Mouse (Mus musculus): ENCODE measurements around the gene Casp7.
"Not testable (repeated sequence)": the region's sequence is repeated elsewhere in the genome, so short reads cannot be mapped to it uniquely, and the experiment has no call there.

The Casp7 gene

GRCm38 (mm10) chr19:56381407-56381806, 15.5 kb upstream of the Casp7 start:
- ATAC-seq (ENCODE audit: insufficient number of reproducible peaks, low FRiP score, low TSS enrichment), result no peak

- no peak for ATAC-seq (ENCODE audit: insufficient number of reproducible peaks, low FRiP score, low TSS enrichment)
Observed at GRCm38 (mm10) chr19:56385546-56385945, 11.4 kb upstream of the Casp7 start.

GRCm38 (mm10) chr19:56386095-56386494, 10.8 kb upstream of the Casp7 start:
- ATAC-seq (ENCODE audit: insufficient number of reproducible peaks, low FRiP score, low TSS enrichment), result no peak

GRCm38 (mm10) chr19:56387726-56388302, 9.1 kb upstream of the Casp7 start:
- no peak for ATAC-seq (ENCODE audit: insufficient number of reproducible peaks, low FRiP score, low TSS enrichment)

GRCm38 (mm10) chr19:56389176-56389575, 7.8 kb upstream of the Casp7 start:
- no peak for ATAC-seq (ENCODE audit: insufficient number of reproducible peaks, low FRiP score, low TSS enrichment)

- no peak for ATAC-seq (ENCODE audit: insufficient number of reproducible peaks, low FRiP score, low TSS enrichment)
Observed at GRCm38 (mm10) chr19:56389879-56390278, 7.0 kb upstream of the Casp7 start, which contains the start of gene Nrap. TSS of gene Nrap (minus strand) at chr19:56390037.

DNA sequence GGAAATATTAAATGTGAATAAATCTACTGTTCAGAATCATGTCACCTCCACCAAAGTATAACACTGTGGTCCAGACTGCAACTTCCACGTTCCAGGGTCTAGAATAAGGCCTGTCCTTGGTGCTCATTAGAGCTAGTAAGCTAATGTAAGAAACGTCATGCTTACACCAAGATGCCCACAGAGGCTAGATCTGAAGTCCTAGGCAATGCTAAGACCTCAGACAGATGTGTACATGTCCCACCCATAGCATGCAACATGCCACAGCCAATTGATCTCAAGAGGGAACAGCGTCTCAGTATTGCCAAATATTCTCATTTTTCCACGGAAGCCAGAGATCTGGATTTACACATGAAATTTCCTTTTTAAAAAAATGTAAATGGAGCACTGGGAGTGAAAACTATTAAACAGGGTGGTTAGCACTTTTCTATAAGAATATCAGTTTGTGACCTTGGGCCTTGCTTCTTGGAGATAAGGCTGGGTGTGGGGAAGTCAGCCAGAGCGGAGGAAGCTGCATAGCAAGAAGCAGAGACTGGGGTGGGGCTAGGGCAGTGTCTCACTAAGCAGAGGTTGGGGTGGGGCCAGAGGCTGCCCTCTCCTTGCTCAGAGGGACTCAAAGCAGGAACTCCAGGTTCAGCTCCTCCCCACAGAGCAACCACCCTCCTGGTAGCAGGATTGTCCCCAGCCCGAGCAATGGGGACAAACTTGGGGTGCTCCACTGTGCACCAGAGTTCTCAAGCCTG, 5.5 kb upstream of the Casp7 start:
- ATAC-seq (ENCODE audit: insufficient number of reproducible peaks, low FRiP score, low TSS enrichment), result no peak

DNA sequence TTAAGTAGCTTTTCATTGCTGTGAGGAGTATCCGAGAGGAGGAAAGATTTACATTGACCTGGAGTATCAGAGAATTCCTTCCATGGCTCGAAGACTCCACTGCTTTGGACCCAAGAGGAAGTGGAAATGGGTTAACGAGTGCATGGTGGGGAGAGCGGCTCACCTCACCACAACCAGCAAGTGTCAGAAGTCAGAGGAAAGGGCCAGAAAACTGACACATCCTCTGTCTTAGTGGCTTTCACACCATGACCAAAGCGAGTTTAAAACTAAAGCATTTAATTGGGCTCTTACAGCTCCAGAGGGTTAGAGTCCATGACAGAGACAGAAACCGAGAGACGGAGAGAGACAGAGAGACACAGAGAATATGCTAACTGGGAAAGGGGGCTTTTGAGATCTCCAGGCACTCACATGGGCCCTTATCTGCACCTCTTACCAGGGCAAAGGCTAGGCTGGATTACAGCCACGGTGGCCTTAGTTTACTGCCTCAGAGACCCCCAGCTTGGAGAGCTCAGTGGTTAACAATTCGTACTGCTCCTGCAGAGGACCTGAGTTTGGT, 3.5 kb upstream of the Casp7 start:
- no peak for ATAC-seq (ENCODE audit: insufficient number of reproducible peaks, low FRiP score, low TSS enrichment)

- ATAC-seq (ENCODE audit: insufficient number of reproducible peaks, low FRiP score, low TSS enrichment), result no peak
Observed at GRCm38 (mm10) chr19:56395183-56395935, 1.6 kb upstream of the Casp7 start.

DNA sequence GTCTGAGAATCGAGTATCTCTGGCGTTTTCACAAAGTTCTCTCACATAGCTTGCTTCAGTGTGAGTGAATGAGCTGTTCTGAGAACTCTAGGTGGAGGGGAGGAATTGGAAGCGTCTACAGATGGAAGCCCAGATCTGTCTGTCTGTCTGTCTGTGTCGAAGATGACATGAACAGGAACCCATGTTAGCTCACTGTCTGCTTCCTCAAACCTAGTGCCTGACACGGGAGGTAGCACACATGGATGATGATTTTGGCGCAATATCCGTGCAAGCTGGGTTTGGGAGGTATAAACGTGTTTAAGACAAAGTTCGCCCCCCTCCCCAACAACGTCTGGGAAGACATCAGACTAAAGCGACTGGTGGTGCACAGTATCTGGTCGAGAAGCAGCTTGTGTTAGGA, 702 bp upstream of the Casp7 start:
- ATAC-seq (ENCODE audit: insufficient number of reproducible peaks, low FRiP score, low TSS enrichment), result no peak

DNA sequence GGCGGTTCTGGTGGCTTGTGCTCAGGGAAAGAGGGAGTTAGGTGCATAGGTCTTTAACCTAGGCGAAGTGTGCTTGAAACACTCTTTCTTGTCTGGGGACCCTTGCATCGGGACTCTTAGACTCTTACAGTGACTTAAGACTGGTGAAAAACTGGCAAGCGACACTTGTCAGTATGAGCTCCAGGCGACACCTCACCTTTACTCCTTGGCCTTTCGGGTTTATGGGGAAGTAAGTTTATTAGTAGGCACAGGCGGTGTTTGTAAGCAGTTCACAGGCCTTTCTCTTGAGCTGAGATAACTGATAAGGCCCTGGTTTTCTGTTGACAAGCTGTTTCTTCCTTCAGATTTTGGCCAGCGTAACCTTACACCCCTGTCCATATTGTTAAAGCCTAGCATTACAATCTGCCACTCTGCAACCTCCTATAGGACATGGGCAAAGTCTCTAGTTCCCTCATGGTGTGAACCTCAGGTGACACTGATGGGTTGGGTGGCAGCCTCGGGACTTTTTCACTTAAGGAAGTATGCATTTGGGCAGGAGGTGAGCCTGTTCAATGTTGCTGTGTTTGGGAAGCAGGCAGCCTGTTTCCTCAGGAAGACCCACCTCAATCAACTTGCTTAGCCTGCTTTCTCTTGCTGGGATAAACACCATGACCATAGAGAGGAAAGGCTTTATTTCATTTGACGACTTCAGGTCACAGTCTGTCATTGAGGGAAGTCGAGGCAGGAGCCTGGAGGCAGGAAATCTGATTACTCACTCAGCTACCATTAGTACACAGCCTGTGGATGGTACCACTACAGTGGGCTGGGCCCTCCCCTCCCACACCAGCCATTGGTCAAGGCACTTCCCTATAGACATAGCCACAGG, 966 bp downstream of the Casp7 start:
- ATAC-seq (ENCODE audit: insufficient number of reproducible peaks, low FRiP score, low TSS enrichment), result no peak

DNA sequence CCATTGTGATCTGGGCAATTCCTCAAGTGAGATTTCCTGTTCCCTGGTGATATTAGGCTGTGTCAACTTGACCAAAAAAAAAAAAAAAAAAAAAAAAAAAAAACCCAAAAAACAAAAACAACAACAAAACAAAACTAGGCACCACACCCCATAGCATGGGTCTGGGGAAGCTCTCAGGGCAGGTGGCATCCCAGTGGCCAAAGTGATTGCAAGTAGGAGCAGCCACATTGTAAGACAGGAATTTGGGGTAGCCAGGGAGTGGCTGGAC, 1.5 kb downstream of the Casp7 start:
- no peak for ATAC-seq (ENCODE audit: insufficient number of reproducible peaks, low FRiP score, low TSS enrichment)

GRCm38 (mm10) chr19:56400200-56400599, 3.3 kb downstream of the Casp7 start:
- no peak for ATAC-seq (ENCODE audit: insufficient number of reproducible peaks, low FRiP score, low TSS enrichment)

GRCm38 (mm10) chr19:56401864-56402263, 4.9 kb downstream of the Casp7 start:
- ATAC-seq (ENCODE audit: insufficient number of reproducible peaks, low FRiP score, low TSS enrichment), result no peak

DNA sequence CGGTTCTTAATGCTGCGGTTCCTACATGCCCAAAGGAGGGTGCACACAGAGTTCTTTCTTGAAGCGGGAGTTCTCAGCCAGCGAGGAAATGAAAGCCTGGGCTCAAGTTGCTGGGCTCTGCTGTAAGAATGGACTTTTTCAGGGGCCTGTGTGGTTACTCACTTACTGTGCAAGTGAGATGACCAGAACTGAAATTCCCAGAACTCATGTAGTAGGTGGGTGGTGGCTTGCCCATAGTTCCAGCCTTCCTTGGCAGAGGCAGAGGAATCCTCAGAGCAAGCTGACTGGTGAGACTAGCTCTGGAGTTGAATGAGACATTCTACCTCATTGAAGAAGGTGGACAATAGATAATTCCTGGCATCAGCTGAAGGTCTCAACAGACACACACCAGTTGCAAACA, 8.9 kb downstream of the Casp7 start:
- no peak for ATAC-seq (ENCODE audit: insufficient number of reproducible peaks, low FRiP score, low TSS enrichment)

GRCm38 (mm10) chr19:56406581-56406980, 9.7 kb downstream of the Casp7 start:
- no peak for ATAC-seq (ENCODE audit: insufficient number of reproducible peaks, low FRiP score, low TSS enrichment)

- ATAC-seq (ENCODE audit: insufficient number of reproducible peaks, low FRiP score, low TSS enrichment), result not testable (repeated sequence)
Observed at GRCm38 (mm10) chr19:56409884-56410283, 13.0 kb downstream of the Casp7 start.

DNA sequence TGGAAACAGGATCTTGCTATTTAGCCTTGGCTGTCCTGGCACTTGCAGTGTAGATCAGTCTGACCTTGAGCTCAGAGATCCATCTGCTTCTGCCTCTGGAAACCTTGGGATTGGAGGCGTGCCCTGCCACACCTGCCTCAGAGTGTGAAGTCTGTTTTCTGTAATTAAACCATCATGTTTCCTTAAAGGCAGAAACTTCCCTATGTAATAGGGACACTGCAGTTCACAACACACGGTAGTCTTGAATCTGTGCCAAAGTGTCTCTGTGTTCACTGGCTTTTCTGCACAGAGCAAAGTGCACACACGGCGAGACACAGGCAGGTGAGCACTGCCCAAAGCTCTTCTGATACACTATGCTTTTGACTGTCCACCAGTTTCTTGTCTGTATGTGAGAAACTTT, 21.5 kb downstream of the Casp7 start:
- ATAC-seq (ENCODE audit: insufficient number of reproducible peaks, low FRiP score, low TSS enrichment), result no peak

GRCm38 (mm10) chr19:56419452-56419851, 22.5 kb downstream of the Casp7 start:
- no peak for ATAC-seq (ENCODE audit: insufficient number of reproducible peaks, low FRiP score, low TSS enrichment)

GRCm38 (mm10) chr19:56420345-56420744, 23.4 kb downstream of the Casp7 start:
- no peak for ATAC-seq (ENCODE audit: insufficient number of reproducible peaks, low FRiP score, low TSS enrichment)
